Mouse (Mus musculus) small intestine, adult 2 months (tissue): ENCODE data around the gene Slc9b2.

Experiments
- CTCF ChIP-seq: fragments of 200-500 bp; IDR thresholded peaks from 2 replicates; pipeline ENCODE4 v1.5.1; 2012; ENCODE audit warnings: low read depth, mild to moderate bottlenecking, control low read depth, inconsistent platforms, low read length, moderate library complexity, mixed read lengths; ENCODE audit not compliant: insufficient replicate concordance, insufficient read length; ENCODE audit errors: extremely low read depth
- POLR2A ChIP-seq: fragments of 200-500 bp; IDR thresholded peaks from 2 replicates; pipeline ENCODE4 v1.6.1; 2012; ENCODE audit warnings: low read depth, mild to moderate bottlenecking, control low read depth, inconsistent platforms, low read length, moderate library complexity

- TF ChIP-seq CTCF (no peak), POLR2A (no peak)
Measured at GRCm38 (mm10) chr3:135379868-135380267, 72.4 kb downstream of the Slc9b2 start.
